In the genomic region with DNA sequence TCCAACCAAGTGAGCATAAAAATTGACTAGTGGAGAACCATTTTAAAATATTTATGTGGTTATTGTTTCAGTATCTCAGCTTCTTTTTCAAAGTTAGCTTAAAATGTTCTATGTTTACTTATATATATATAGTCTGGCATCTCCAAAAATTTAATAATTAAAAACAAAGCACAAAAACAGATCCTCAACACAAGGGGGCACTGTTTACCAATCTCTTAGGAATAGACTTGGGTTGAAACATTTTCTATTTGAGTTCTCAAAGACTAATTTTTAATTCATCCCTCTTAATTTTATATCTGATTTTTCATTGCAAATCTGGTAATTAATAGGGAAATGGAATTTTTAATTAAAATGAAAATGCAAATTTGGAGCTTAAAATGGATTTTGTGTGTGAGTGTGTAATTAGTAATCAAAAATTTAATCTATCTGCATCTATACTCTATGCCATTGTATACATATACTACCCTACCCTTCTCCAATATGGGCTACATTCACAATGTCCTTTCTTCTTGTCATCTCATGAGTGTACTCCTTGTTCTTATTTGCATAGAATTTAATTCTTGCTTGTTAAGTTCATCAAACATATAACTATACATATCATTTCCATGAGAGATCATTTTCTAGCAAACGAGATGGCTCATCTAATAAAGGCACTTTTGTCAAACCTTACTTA, we compare ENCODE assay signal across 13 mouse cellular contexts.
DNase-seq lines count a peak whose midpoint lies in the region; ATAC-seq and TF ChIP-seq lines count a peak whose summit lies in the region.
"Had no signal": no experiment of that assay in that cellular context is flagged by ENCODE, and none has a peak within 500 bp of the region (broad histone marks: within the 10 kb centered on the region; RNA-seq: fewer than 3 reads in every experiment).

No protein-coding gene starts in this region.

- TF ChIP-seq RAD21 in MEL (IDR thresholded peaks at IDR 0.05; ENCODE audit: low read depth, low read length): peak; percentile 56

- no peak overlapping the region for H3K27ac ChIP-seq in forebrain, embryonic 13.5 days
- H3K27ac ChIP-seq in forebrain, embryonic 10.5 days: no peak overlapping the region
- H3K27ac ChIP-seq in limb, embryonic 14.5 days (replicated peaks; ENCODE audit: low read depth, low read length): no peak overlapping the region
- H3K27ac ChIP-seq in limb, embryonic 10.5 days: no peak overlapping the region
- no peak overlapping the region for H3K27ac ChIP-seq in MEL (ENCODE audit: control insufficient read depth, low read depth, low read length)
- H3K27ac ChIP-seq in forebrain, embryonic 14.5 days (ENCODE audit: low read depth, low read length): no peak overlapping the region
- H3K27ac ChIP-seq: kidney, embryonic 15.5 days; liver, embryonic 14.5 days; stomach, embryonic 15.5 days had no signal

- no peak for DNase-seq in forebrain, embryonic 10.5 days (ENCODE audit: extremely low spot score, low spot score)
- peak; percentile 36 for DNase-seq in limb, embryonic 14.5 days (ENCODE audit: low spot score)
- DNase-seq in limb, embryonic 10.5 days (ENCODE audit: low spot score): no peak
- peak; percentile 37 for DNase-seq in MEL (ENCODE audit: low read depth, low spot score)
- peak; percentile 79 for DNase-seq in forebrain, embryonic 14.5 days (ENCODE audit: low spot score)
- DNase-seq in ovary, adult 18-20 months (ENCODE audit: low spot score): no peak
- DNase-seq in frontal cortex, postnatal 25 days (ENCODE audit: low spot score in 2 of 2): no peak
- DNase-seq: cerebellum, adult 8-10 months; gastrocnemius, postnatal 10 days had no signal

- H3K9me3 ChIP-seq in forebrain, embryonic 13.5 days (replicated peaks): no peaks in the 10 kb centered on the region
- no peaks in the 10 kb centered on the region for H3K9me3 ChIP-seq in forebrain, embryonic 10.5 days
- H3K9me3 ChIP-seq in limb, embryonic 14.5 days (ENCODE audit: control insufficient read depth, low read length): no peaks in the 10 kb centered on the region
- no peaks in the 10 kb centered on the region for H3K9me3 ChIP-seq in limb, embryonic 10.5 days (replicated peaks)
- H3K9me3 ChIP-seq in MEL (replicated peaks; ENCODE audit: insufficient read depth, low read length): no peaks in the 10 kb centered on the region
- H3K9me3 ChIP-seq in forebrain, embryonic 14.5 days (replicated peaks; ENCODE audit: control insufficient read depth, low read length): no peaks in the 10 kb centered on the region
- H3K9me3 ChIP-seq: kidney, embryonic 15.5 days; stomach, embryonic 15.5 days had no signal

- 57% methylated on average over 1 of the region's 1 CpGs for WGBS in forebrain, embryonic 13.5 days
- WGBS in forebrain, embryonic 10.5 days: 83% methylated on average over 1 of the region's 1 CpGs
- 75% methylated on average over 1 of the region's 1 CpGs for WGBS in limb, embryonic 14.5 days
- WGBS in limb, embryonic 10.5 days: 79% methylated on average over 1 of the region's 1 CpGs
- WGBS in forebrain, embryonic 14.5 days: 76% methylated on average over 1 of the region's 1 CpGs

- no peak overlapping the region for H3K9ac ChIP-seq in forebrain, embryonic 13.5 days
- no peak overlapping the region for H3K9ac ChIP-seq in limb, embryonic 14.5 days (ENCODE audit: low read depth, low read length, severe bottlenecking)
- no peak overlapping the region for H3K9ac ChIP-seq in MEL (ENCODE audit: control insufficient read depth, low read depth, low read length, poor library complexity, severe bottlenecking)
- no peak overlapping the region for H3K9ac ChIP-seq in forebrain, embryonic 14.5 days (ENCODE audit: low read length)
- H3K9ac ChIP-seq: kidney, embryonic 15.5 days; liver, embryonic 14.5 days; stomach, embryonic 15.5 days had no signal

- peak in 2 of 3 experiments; percentile 1 to 51; a peak in 2 of 6 replicates for TF ChIP-seq CTCF in MEL (IDR thresholded peaks at IDR 0.05 in 2 of 3, conservative IDR thresholded peaks at IDR 0.05 in 1 of 3; ENCODE audit: control insufficient read depth in 1 of 3, insufficient read depth in 1 of 3, low read depth in 2 of 3, low read length in 3 of 3, poor library complexity in 1 of 3, severe bottlenecking in 1 of 3)

- no peak for TF ChIP-seq POLR2A in limb, embryonic 14.5 days (IDR thresholded peaks at IDR 0.05; ENCODE audit: borderline replicate concordance, extremely low read depth, insufficient read depth, insufficient read length)
- TF ChIP-seq POLR2A in MEL (IDR thresholded peaks at IDR 0.05; ENCODE audit: control insufficient read depth in 1 of 2, insufficient read depth in 1 of 2, low read depth in 1 of 2, low read length in 2 of 2, poor library complexity in 1 of 2): no peak

- no peak overlapping the region for H3K4me3 ChIP-seq in forebrain, embryonic 13.5 days
- no peak overlapping the region for H3K4me3 ChIP-seq in forebrain, embryonic 10.5 days
- no peak overlapping the region for H3K4me3 ChIP-seq in limb, embryonic 14.5 days (replicated peaks; ENCODE audit: low read length)
- no peak overlapping the region for H3K4me3 ChIP-seq in limb, embryonic 10.5 days
- H3K4me3 ChIP-seq in MEL (ENCODE audit: control insufficient read depth in 1 of 2, insufficient read depth in 1 of 2, low read depth in 2 of 2, low read length in 2 of 2): no peak overlapping the region
- no peak overlapping the region for H3K4me3 ChIP-seq in forebrain, embryonic 14.5 days (ENCODE audit: low read depth, low read length)
- H3K4me3 ChIP-seq: kidney, embryonic 15.5 days; stomach, embryonic 15.5 days had no signal

- no peaks in the 10 kb centered on the region for H3K27me3 ChIP-seq in forebrain, embryonic 13.5 days
- H3K27me3 ChIP-seq in forebrain, embryonic 10.5 days (ENCODE audit: poor library complexity, severe bottlenecking): no peaks in the 10 kb centered on the region
- H3K27me3 ChIP-seq in limb, embryonic 14.5 days (ENCODE audit: control insufficient read depth, insufficient read depth, low read length): no peaks in the 10 kb centered on the region
- H3K27me3 ChIP-seq in limb, embryonic 10.5 days (ENCODE audit: low read depth, poor library complexity, severe bottlenecking): no peaks in the 10 kb centered on the region
- H3K27me3 ChIP-seq in MEL (ENCODE audit: control insufficient read depth in 1 of 2, insufficient read depth in 2 of 2, low read length in 2 of 2): no peaks in the 10 kb centered on the region
- no peaks in the 10 kb centered on the region for H3K27me3 ChIP-seq in forebrain, embryonic 14.5 days (replicated peaks; ENCODE audit: control insufficient read depth, insufficient read depth, low read length)
- H3K27me3 ChIP-seq: kidney, embryonic 15.5 days; stomach, embryonic 15.5 days had no signal

- no peaks in the 10 kb centered on the region for H3K4me1 ChIP-seq in forebrain, embryonic 13.5 days
- no peaks in the 10 kb centered on the region; the same call in 1 of the 2 replicates for H3K4me1 ChIP-seq in forebrain, embryonic 10.5 days
- no peaks in the 10 kb centered on the region for H3K4me1 ChIP-seq in limb, embryonic 14.5 days (ENCODE audit: control insufficient read depth, insufficient read depth, low read length)
- no peaks in the 10 kb centered on the region for H3K4me1 ChIP-seq in limb, embryonic 10.5 days
- no peaks in the 10 kb centered on the region for H3K4me1 ChIP-seq in MEL (ENCODE audit: control insufficient read depth in 1 of 2, insufficient read depth in 2 of 2, low read length in 2 of 2)
- H3K4me1 ChIP-seq in forebrain, embryonic 14.5 days (ENCODE audit: control insufficient read depth, insufficient read depth, low read length): no peaks in the 10 kb centered on the region
- H3K4me1 ChIP-seq: kidney, embryonic 15.5 days; stomach, embryonic 15.5 days had no signal

- no peak for TF ChIP-seq EP300 in MEL (IDR thresholded peaks at IDR 0.05; ENCODE audit: low read depth in 1 of 2, low read length in 2 of 2)

- no peaks in the 10 kb centered on the region for H3K79me2 ChIP-seq in MEL (ENCODE audit: control insufficient read depth, insufficient read depth, low read length, poor library complexity)

- H3K36me3 ChIP-seq in forebrain, embryonic 13.5 days (ENCODE audit: poor library complexity, severe bottlenecking): no peaks in the 10 kb centered on the region
- H3K36me3 ChIP-seq in forebrain, embryonic 10.5 days (replicated peaks): no peaks in the 10 kb centered on the region
- no peaks in the 10 kb centered on the region for H3K36me3 ChIP-seq in limb, embryonic 14.5 days (ENCODE audit: control insufficient read depth, insufficient read depth, low read length)
- no peaks in the 10 kb centered on the region for H3K36me3 ChIP-seq in limb, embryonic 10.5 days
- H3K36me3 ChIP-seq in MEL (ENCODE audit: control insufficient read depth in 1 of 2, insufficient read depth in 2 of 2, low read length in 2 of 2): no peaks in the 10 kb centered on the region
- H3K36me3 ChIP-seq in forebrain, embryonic 14.5 days (ENCODE audit: control insufficient read depth, insufficient read depth, low read length): no peaks in the 10 kb centered on the region
- H3K36me3 ChIP-seq: kidney, embryonic 15.5 days; stomach, embryonic 15.5 days had no signal

- 0 out of 2 replicates have a peak, but pooled peaks have one; percentile 43 for ATAC-seq in forebrain, embryonic 13.5 days
- no peak for ATAC-seq in limb, embryonic 14.5 days (ENCODE audit: low FRiP score, low read depth)
- ATAC-seq in forebrain, embryonic 14.5 days: no peak

- H3K4me2 ChIP-seq in forebrain, embryonic 13.5 days: no peak overlapping the region
- no peak overlapping the region for H3K4me2 ChIP-seq in limb, embryonic 14.5 days (replicated peaks; ENCODE audit: low read depth, low read length, severe bottlenecking)
- no peak overlapping the region for H3K4me2 ChIP-seq in forebrain, embryonic 14.5 days (ENCODE audit: low read length)
- H3K4me2 ChIP-seq: kidney, embryonic 15.5 days; stomach, embryonic 15.5 days had no signal

TF ChIP-seq in MEL, 35 proteins besides CTCF, POLR2A, EP300 and RAD21:
- TF ChIP-seq ZC3H11A (IDR thresholded peaks at IDR 0.05; ENCODE audit: low read depth, low read length): peak; percentile 38
- no peak for TF ChIP-seq MAX (IDR thresholded peaks at IDR 0.05; ENCODE audit: low read length)
- TF ChIP-seq SMC3 (IDR thresholded peaks at IDR 0.05; ENCODE audit: low read depth, low read length): peak; percentile 45

Comparison
In these comparisons a context has a peak if more than half of its experiments do, and no peak if none do; other contexts are left out.
1. DNase-seq: peak in limb, embryonic 14.5 days (single experiment), MEL (single experiment) and forebrain, embryonic 14.5 days (single experiment); none in forebrain, embryonic 10.5 days (single experiment), limb, embryonic 10.5 days (single experiment), ovary, adult 18-20 months (single experiment) and frontal cortex, postnatal 25 days (0 of 2).